Mouse (Mus musculus) limb, embryonic 12.5 days (tissue): ENCODE data around the gene Tha1. TPM values are rescaled to one million over a fixed set of nuclear protein-coding genes. Genes with fewer than 3 reads are reported as not detected.

Experiments used
- ATAC-seq: fragments of 200-750 bp; cut with Nextera tagmentation; 2 replicates; pipeline ENCODE4 v1.8.0; 2017; ENCODE audit warnings: low read depth, moderate TSS enrichment; ENCODE audit not compliant: insufficient number of reproducible peaks, insufficient read depth, low FRiP score, low TSS enrichment
- H3K27ac ChIP-seq: fragments of 300-500 bp; sonication (generic); 2 replicates; pipeline ENCODE4 v1.5.1; 2016; ENCODE audit warnings: mild to moderate bottlenecking, moderate library complexity
- H3K27me3 ChIP-seq: fragments of 300-500 bp; sonication (generic); 2 replicates; pipeline ENCODE4 v1.6.1; 2016; ENCODE audit warnings: mild to moderate bottlenecking, moderate library complexity
- H3K36me3 ChIP-seq: fragments of 300-500 bp; sonication (generic); 2 replicates; pipeline ENCODE4 v1.6.1; 2016; ENCODE audit warnings: mild to moderate bottlenecking, moderate library complexity
- H3K4me1 ChIP-seq: fragments of 300-500 bp; sonication (generic); replicated peaks from 2 replicates; pipeline ENCODE4 v1.6.1; 2016
- H3K4me2 ChIP-seq: fragments of 300-500 bp; sonication (generic); 2 replicates; pipeline ENCODE4 v1.6.1; 2016; ENCODE audit warnings: mild to moderate bottlenecking, moderate library complexity
- H3K4me3 ChIP-seq: fragments of 300-500 bp; sonication (generic); replicated peaks from 2 replicates; pipeline ENCODE4 v1.5.1; 2016; ENCODE audit warnings: mild to moderate bottlenecking
- H3K9ac ChIP-seq: fragments of 300-500 bp; sonication (generic); replicated peaks from 2 replicates; pipeline ENCODE4 v1.6.1; 2016; ENCODE audit warnings: mild to moderate bottlenecking, moderate library complexity
- H3K9me3 ChIP-seq: fragments of 300-500 bp; sonication (generic); 2 replicates; pipeline ENCODE4 v1.6.1; 2016; ENCODE audit warnings: mild to moderate bottlenecking, moderate library complexity
- WGBS: fragments of 180-500 bp; shearing (Covaris S2); methylation state at CpG from one replicate; pipeline ENCODE4 v1.1.7; 2016; 5-methylcytosine and 5-hydroxymethylcytosine counted together
- polyA plus RNA-seq: library from polyadenylated mRNA; unstranded; fragments of >200 nt; fragmentation: Nextera tagmentation; extraction: Ambion mirVana; gene quantifications from 2 replicates; pipeline ENCODE4 v1.2.1, GENCODE M21; 2016

Gene Tha1
- polyA plus RNA-seq, 1 experiment from 2014 or later, result 1.9 TPM

DNA sequence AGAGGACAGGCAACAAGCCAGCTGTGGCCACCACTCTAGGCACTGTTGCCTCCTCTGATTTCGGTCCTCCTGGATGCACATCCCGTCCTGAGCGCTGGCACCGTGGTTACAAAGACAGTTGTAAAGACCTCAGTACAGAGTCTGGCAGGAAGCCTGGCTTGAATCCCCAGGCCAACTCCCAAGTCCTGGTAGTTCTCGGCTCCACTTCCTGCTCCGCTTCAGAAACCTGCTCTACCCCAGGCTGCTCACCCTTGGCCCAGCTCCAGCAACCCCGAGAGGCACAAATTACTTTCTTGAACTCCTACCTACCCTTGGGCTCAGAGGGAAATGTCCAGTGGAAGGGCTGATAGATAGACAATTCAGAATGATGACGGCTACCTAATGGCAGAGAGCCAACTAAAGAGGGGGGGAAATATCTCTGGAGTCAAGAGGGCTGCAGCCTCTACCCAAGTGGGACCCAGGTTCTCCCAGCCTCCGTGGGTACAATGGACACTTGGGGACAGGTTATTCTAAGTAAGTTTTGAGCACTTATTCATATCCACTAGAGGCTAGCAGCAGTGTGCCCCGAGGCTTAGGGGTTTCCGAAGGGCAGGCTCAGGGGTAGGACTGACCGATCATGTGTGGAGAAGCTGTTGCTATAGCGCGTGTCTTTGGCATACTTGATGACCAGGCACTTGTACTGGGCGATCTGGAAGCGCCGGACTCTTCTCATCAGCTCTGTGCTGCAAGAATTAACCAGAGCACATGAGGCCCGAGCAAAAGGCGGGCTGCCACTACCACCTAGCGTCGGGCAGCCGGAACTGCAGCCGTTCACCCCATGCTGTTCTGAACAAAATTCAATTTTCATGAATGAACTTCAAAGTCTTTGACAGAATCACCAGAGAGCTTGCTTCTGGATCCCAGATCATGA, 49.0 kb downstream of the Tha1 start:
- Histone ChIP-seq H3K4me1 (peaks cover 40% of the 10 kb centered on the region), H3K27ac (peak overlapping the region; percentile 97; the same call in 1 of the 2 replicates), H3K4me3 (peak overlapping the region; percentile 55), H3K27me3 (no peaks in the 10 kb centered on the region), H3K9me3 (no peaks in the 10 kb centered on the region), H3K4me2 (peak overlapping the region; percentile 82), H3K36me3 (peaks cover 48% of the 10 kb centered on the region), H3K9ac (peak overlapping the region; percentile 65)
- 28% methylated on average over 23 of the region's 23 CpGs for WGBS
- no peak for ATAC-seq

DNA sequence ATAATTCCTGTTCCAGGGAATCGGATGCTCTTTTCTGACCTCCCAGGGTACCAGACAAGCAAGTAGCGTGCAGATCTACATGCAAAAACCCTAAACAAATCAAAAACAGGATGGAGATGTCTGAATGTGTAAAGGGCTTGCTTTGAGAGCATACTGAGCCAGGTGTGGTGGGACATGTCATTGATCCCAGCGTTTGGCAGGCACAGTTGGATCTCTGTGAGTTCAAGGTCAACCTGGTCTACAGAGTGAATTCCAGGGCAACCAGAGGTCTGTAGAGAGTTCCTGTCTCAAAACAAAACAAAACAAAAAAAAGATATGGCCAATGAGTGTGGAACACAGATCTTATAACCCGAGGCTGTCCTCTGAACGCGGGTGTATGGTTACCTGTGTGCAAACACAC, 49.9 kb downstream of the Tha1 start:
- H3K27me3 ChIP-seq, result no peaks in the 10 kb centered on the region
- no peak overlapping the region for H3K27ac ChIP-seq
- H3K9me3 ChIP-seq, result no peaks in the 10 kb centered on the region
- peaks cover 57% of the 10 kb centered on the region for H3K36me3 ChIP-seq
- H3K9ac ChIP-seq, result no peak overlapping the region
- WGBS, result 93% methylated on average over 6 of the region's 6 CpGs
- no peak overlapping the region for H3K4me3 ChIP-seq
- peaks cover 37% of the 10 kb centered on the region for H3K4me1 ChIP-seq
- ATAC-seq, result no peak
- H3K4me2 ChIP-seq, result no peak overlapping the region

DNA sequence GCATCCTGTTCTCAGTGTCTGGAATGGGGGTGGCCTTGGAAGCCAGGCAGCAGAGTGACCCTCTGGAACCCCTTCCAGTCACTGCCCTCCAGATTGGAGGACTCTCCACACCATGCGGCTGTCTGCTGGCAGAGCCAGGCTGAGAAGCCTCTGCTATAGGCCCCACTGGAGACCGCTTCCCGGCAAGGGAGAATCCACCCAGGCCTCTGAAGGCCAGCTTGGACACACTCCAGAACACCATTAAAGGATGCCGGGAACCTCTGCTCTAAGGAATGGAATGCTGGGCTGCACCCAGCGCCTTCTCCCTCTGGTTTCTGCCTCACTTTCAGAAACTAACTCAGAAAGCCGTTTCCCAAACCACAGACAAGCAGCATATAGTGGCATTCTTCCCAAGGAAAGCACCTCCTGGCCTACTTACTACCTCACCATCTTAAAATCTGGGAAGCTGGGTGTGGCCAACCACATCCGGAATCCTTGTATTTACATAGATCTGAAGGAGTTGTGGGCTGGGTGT, 50.5 kb downstream of the Tha1 start:
- 90% methylated on average over 7 of the region's 7 CpGs for WGBS

DNA sequence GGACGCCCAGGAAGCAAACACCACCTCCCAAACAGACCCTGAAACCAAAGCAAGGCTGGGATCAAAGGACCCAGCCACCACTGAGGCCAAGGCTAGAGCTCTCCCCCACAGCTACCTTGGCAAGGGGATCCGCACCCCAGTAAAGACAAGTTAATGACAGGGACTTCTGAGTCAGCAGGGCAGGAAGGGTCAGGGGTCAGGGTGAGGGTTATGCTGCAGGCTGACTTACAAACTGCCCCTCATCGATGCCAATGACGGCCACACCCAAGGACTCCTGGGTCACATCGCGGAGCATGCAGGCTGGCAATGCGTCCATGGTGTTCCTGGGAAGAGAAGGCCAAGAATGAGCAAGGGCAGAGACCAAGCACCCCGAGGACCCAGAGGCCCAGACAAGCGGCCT, 51.4 kb downstream of the Tha1 start:
- no peak overlapping the region for H3K27ac ChIP-seq
- H3K27me3 ChIP-seq, result no peaks in the 10 kb centered on the region
- H3K9me3 ChIP-seq, result no peaks in the 10 kb centered on the region
- peaks cover 72% of the 10 kb centered on the region for H3K36me3 ChIP-seq
- H3K4me2 ChIP-seq, result no peak overlapping the region
- H3K4me1 ChIP-seq, result peaks cover 22% of the 10 kb centered on the region
- ATAC-seq, result no peak
- H3K4me3 ChIP-seq, result no peak overlapping the region
- 91% methylated on average over 9 of the region's 9 CpGs for WGBS
- no peak overlapping the region for H3K9ac ChIP-seq

More for the DNA sequence above, 50.5 kb downstream of the Tha1 start:
- Histone ChIP-seq H3K4me1 (peaks cover 31% of the 10 kb centered on the region), H3K36me3 (peaks cover 63% of the 10 kb centered on the region), H3K9ac (no peak overlapping the region), H3K9me3 (no peaks in the 10 kb centered on the region), H3K4me3 (no peak overlapping the region), H3K4me2 (no peak overlapping the region), H3K27me3 (no peaks in the 10 kb centered on the region), H3K27ac (no peak overlapping the region)
- ATAC-seq, result no peak

DNA sequence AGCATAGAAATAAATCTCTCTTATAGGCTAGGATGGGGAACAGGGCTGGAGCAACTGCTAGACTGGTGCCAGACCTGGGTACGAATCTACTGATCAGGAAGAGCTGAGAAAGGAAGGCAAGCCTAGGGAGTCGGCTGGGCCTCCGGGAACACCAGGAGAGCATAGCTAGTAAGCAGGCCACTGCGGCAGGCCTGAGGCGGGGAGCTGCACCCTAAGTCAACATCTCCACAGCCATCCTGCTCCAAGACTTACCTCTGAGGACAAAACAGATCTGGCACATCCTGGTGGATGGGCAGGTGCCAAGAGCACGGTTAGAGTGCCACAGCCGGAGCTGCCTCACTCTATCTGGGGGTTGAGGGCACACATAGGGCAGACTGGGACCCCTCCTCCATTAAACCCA, 53.1 kb downstream of the Tha1 start:
- H3K36me3 ChIP-seq, result peaks cover 89% of the 10 kb centered on the region
- H3K27me3 ChIP-seq, result no peaks in the 10 kb centered on the region
- no peak overlapping the region for H3K9ac ChIP-seq
- H3K4me2 ChIP-seq, result no peak overlapping the region
- H3K4me3 ChIP-seq, result no peak overlapping the region
- 96% methylated on average over 7 of the region's 7 CpGs for WGBS
- H3K9me3 ChIP-seq, result no peaks in the 10 kb centered on the region
- ATAC-seq, result no peak
- H3K4me1 ChIP-seq, result peaks cover 13% of the 10 kb centered on the region
- no peak overlapping the region for H3K27ac ChIP-seq

DNA sequence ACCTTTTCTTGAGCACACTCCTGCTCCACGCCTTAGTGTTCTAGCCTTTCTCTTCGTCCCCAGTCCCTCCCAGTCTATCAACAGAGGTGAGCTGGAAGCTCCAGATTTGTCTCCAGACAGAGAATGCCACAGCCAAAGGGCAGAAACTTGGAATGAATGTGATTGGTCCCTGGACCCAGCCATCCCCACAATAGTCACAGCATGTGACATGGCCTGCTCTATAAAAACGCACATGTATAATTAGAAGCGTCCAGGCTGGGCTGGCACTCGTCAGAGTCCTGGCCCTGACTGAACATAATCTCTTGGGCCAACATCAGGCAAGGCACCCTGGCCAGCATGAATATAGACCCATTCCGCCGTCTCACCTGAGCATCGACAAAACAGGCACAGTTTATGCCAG, 54.2 kb downstream of the Tha1 start:
- Histone ChIP-seq H3K4me2 (no peak overlapping the region), H3K4me3 (no peak overlapping the region), H3K36me3 (peaks cover 100% of the 10 kb centered on the region), H3K4me1 (peaks cover 6% of the 10 kb centered on the region), H3K9me3 (no peaks in the 10 kb centered on the region), H3K9ac (no peak overlapping the region), H3K27ac (no peak overlapping the region), H3K27me3 (no peaks in the 10 kb centered on the region)
- WGBS, result 65% methylated on average over 8 of the region's 8 CpGs
- ATAC-seq, result no peak

Other genes with a start within 250 kb of the Tha1 start
- gene Tnrc6c, start 219.2 kb downstream of the Tha1 start, polyA plus RNA-seq, result 20.0 and 22.6 TPM in 2 replicates
- 0.53 and 1.2 TPM in 2 replicates for gene Tmc8, start 91.4 kb downstream of the Tha1 start, polyA plus RNA-seq
- 20.3 and 22.4 TPM in 2 replicates for gene Tmc6, start 91.3 kb downstream of the Tha1 start, polyA plus RNA-seq
- 0.26 and 0.33 TPM in 2 replicates for gene 6030468B19Rik, start 75.8 kb downstream of the Tha1 start, polyA plus RNA-seq
- 0.36 and 0.58 TPM in 2 replicates for gene Gm20708, start 63.8 kb downstream of the Tha1 start, polyA plus RNA-seq
- 27.6 and 28.8 TPM in 2 replicates for gene Syngr2, start 63.8 kb downstream of the Tha1 start, polyA plus RNA-seq
- gene Afmid, start 47.6 kb downstream of the Tha1 start, polyA plus RNA-seq, result 3.5 and 4.2 TPM in 2 replicates
- gene Tk1, start 47.4 kb downstream of the Tha1 start, polyA plus RNA-seq, result 136 and 143 TPM in 2 replicates
- gene Birc5, start 24.2 kb downstream of the Tha1 start, polyA plus RNA-seq, result 346 and 369 TPM in 2 replicates
- gene Tmem235, start 12.7 kb downstream of the Tha1 start, polyA plus RNA-seq, result not detected in 2 replicates
- gene Socs3, start 96.6 kb upstream of the Tha1 start, polyA plus RNA-seq, result 14.9 and 16.4 TPM in 2 replicates
- 40.7 and 43.1 TPM in 2 replicates for gene Pgs1, start 112.8 kb upstream of the Tha1 start, polyA plus RNA-seq